Mouse (Mus musculus): ENCODE measurements at regions not wholly inside any gene's neighbourhood (a gene's known extent, or its start where the extent isn't known, plus 50 kb on each side); places are given as distances from the start of the nearest gene placed in this dataset.

GRCm38 (mm10) chr3:37952891-37953290, 228.6 kb upstream of the Gm5148 start:
- Histone ChIP-seq H3K27me3 (no peaks in the 10 kb centered on the region), H3K9me3 (no peaks in the 10 kb centered on the region), H3K36me3 (no peaks in the 10 kb centered on the region), H3K4me1 (no peaks in the 10 kb centered on the region), H3K4me3 (no peak overlapping the region), H3K4me2 (no peak overlapping the region), H3K27ac (no peak overlapping the region), H3K9ac (no peak overlapping the region)
- no peak for ATAC-seq (ENCODE audit: borderline replicate concordance, extremely low read depth, low FRiP score, low TSS enrichment)
- WGBS = 46% methylated on average over 3 of the region's 3 CpGs

GRCm38 (mm10) chr3:37952251-37952650, 228.0 kb upstream of the Gm5148 start:
- no peak overlapping the region for H3K4me3 ChIP-seq
- H3K4me1 ChIP-seq = no peaks in the 10 kb centered on the region
- no peaks in the 10 kb centered on the region for H3K27me3 ChIP-seq
- H3K27ac ChIP-seq = no peak overlapping the region
- H3K36me3 ChIP-seq = no peaks in the 10 kb centered on the region
- ATAC-seq (ENCODE audit: borderline replicate concordance, extremely low read depth, low FRiP score, low TSS enrichment) = no peak
- H3K9me3 ChIP-seq = no peaks in the 10 kb centered on the region
- H3K4me2 ChIP-seq = no peak overlapping the region
- H3K9ac ChIP-seq = no peak overlapping the region

DNA sequence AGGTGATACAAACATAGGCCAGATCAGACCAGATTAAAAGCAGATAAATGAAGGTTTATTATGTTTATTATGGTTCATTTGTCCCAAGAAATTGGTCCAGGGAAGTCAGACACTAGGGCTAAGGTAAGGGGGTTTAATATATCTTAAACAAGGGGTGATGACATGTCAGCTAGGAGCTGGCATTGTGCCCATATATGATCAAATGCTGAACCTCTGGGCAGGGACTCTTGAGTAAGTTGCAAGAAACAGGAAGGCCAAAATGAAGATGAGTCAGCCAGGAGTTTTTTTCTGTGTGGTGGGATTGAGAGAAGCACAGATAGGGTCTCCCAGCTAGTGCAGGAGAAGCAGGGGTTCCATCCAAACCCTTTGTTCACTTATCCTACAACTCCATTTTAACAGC, 219.4 kb upstream of the Gm5148 start:
- H3K27me3 ChIP-seq = no peaks in the 10 kb centered on the region
- H3K4me3 ChIP-seq = no peak overlapping the region
- no peaks in the 10 kb centered on the region for H3K9me3 ChIP-seq
- ATAC-seq (ENCODE audit: borderline replicate concordance, extremely low read depth, low FRiP score, low TSS enrichment) = no peak
- H3K4me1 ChIP-seq = peaks cover 6% of the 10 kb centered on the region
- no peak overlapping the region for H3K9ac ChIP-seq
- H3K36me3 ChIP-seq = no peaks in the 10 kb centered on the region
- no peak overlapping the region for H3K27ac ChIP-seq
- no peak overlapping the region for H3K4me2 ChIP-seq

- 66% methylated on average over 3 of the region's 3 CpGs for WGBS
- H3K36me3 ChIP-seq = no peaks in the 10 kb centered on the region
These were observed 215.7 kb upstream of the Gm5148 start for GRCm38 (mm10) chr3:37940016-37940415.

GRCm38 (mm10) chr3:37938870-37939269, 214.6 kb upstream of the Gm5148 start:
- H3K27ac ChIP-seq = peak overlapping the region; percentile 88
- WGBS = 90% methylated on average over 11 of the region's 11 CpGs
- no peak for ATAC-seq (ENCODE audit: borderline replicate concordance, extremely low read depth, low FRiP score, low TSS enrichment)
- H3K4me3 ChIP-seq = no peak overlapping the region
- no peak overlapping the region for H3K4me2 ChIP-seq
- no peak overlapping the region for H3K9ac ChIP-seq
- H3K36me3 ChIP-seq = no peaks in the 10 kb centered on the region
- no peaks in the 10 kb centered on the region for H3K9me3 ChIP-seq
- no peaks in the 10 kb centered on the region for H3K27me3 ChIP-seq
- peaks cover 46% of the 10 kb centered on the region for H3K4me1 ChIP-seq

More at GRCm38 (mm10) chr3:37940016-37940415, 215.7 kb upstream of the Gm5148 start:
- Histone ChIP-seq H3K4me1 (peaks cover 39% of the 10 kb centered on the region), H3K9me3 (no peaks in the 10 kb centered on the region), H3K27ac (no peak overlapping the region), H3K4me3 (no peak overlapping the region), H3K27me3 (no peaks in the 10 kb centered on the region), H3K4me2 (no peak overlapping the region), H3K9ac (no peak overlapping the region)
- ATAC-seq (ENCODE audit: borderline replicate concordance, extremely low read depth, low FRiP score, low TSS enrichment) = no peak

GRCm38 (mm10) chr3:37938284-37938596, 213.9 kb upstream of the Gm5148 start:
- Histone ChIP-seq H3K27ac (peak overlapping the region; percentile 88), H3K9ac (no peak overlapping the region), H3K4me3 (no peak overlapping the region), H3K4me2 (no peak overlapping the region), H3K36me3 (no peaks in the 10 kb centered on the region), H3K27me3 (no peaks in the 10 kb centered on the region), H3K9me3 (no peaks in the 10 kb centered on the region), H3K4me1 (peaks cover 46% of the 10 kb centered on the region)
- peak; percentile 64; the same call in 1 of the 2 replicates for ATAC-seq (ENCODE audit: borderline replicate concordance, extremely low read depth, low FRiP score, low TSS enrichment)
- under 1% methylated on average over 3 of the region's 3 CpGs for WGBS

GRCm38 (mm10) chr3:37937381-37938283, 213.3 kb upstream of the Gm5148 start:
- no peak overlapping the region for H3K4me2 ChIP-seq
- no peak for ATAC-seq (ENCODE audit: borderline replicate concordance, extremely low read depth, low FRiP score, low TSS enrichment)
- H3K4me1 ChIP-seq = peaks cover 46% of the 10 kb centered on the region
- 46% methylated on average over 11 of the region's 11 CpGs for WGBS
- H3K4me3 ChIP-seq = no peak overlapping the region
- H3K27ac ChIP-seq = peak overlapping the region; percentile 88
- H3K9ac ChIP-seq = no peak overlapping the region
- no peaks in the 10 kb centered on the region for H3K9me3 ChIP-seq
- no peaks in the 10 kb centered on the region for H3K27me3 ChIP-seq
- H3K36me3 ChIP-seq = no peaks in the 10 kb centered on the region

- no peak overlapping the region for H3K4me3 ChIP-seq
- no peaks in the 10 kb centered on the region for H3K27me3 ChIP-seq
- H3K9me3 ChIP-seq = no peaks in the 10 kb centered on the region
- no peak overlapping the region for H3K4me2 ChIP-seq
- H3K36me3 ChIP-seq = no peaks in the 10 kb centered on the region
- peak overlapping the region; percentile 88; the same call in 1 of the 2 replicates for H3K27ac ChIP-seq
- no peak overlapping the region for H3K9ac ChIP-seq
- peaks cover 46% of the 10 kb centered on the region for H3K4me1 ChIP-seq
- 51% methylated on average over 12 of the region's 12 CpGs for WGBS
- no peak for ATAC-seq (ENCODE audit: borderline replicate concordance, extremely low read depth, low FRiP score, low TSS enrichment)
These were observed 212.1 kb upstream of the Gm5148 start for GRCm38 (mm10) chr3:37936251-37936931.

DNA sequence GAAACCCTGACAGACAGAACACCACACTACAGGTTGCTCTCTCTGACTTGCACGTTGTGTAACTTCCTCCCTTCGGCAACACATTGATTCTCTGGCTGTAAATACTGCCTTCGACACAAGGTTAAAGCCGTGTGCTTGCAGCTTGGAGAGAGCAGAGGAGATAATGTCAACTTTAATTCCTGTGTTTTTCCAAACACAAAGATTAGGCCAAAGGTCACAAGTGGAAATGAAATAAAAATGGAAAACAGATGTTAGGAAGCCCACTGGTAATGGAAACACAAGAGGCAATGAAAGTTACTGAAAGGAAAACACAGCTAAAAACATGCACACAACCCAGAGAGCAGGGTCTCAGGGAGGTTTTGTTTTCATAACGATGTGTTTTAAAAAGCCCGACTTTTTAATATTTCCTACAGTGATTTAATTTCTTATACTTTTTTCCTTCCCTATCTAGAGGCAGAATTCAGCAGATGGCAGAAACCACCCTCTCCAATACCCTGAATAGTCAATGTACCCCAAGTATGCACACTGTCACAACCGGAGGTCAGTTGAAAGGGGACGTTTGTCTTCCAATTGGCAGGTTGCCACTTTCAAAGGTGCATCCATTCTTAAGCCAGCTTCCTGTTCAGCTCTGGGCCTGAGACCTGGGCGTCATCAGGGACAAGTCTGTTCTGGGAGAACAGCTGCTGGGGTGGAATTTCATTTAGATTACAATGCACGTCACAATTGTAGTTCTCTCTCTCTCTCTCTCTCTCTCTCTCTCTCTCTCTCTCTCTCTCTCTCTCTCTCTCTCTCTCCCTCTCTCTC, 210.8 kb upstream of the Gm5148 start:
- H3K4me1 ChIP-seq = peaks cover 46% of the 10 kb centered on the region

GRCm38 (mm10) chr3:37934236-37934635, 209.9 kb upstream of the Gm5148 start:
- WGBS = 76% methylated on average over 2 of the region's 2 CpGs
- ATAC-seq (ENCODE audit: borderline replicate concordance, extremely low read depth, low FRiP score, low TSS enrichment) = no peak

More for the DNA sequence above, 210.8 kb upstream of the Gm5148 start:
- WGBS = 15% methylated on average over 10 of the region's 10 CpGs
- Histone ChIP-seq H3K27ac (peak overlapping the region; percentile 68), H3K4me2 (no peak overlapping the region), H3K9me3 (no peaks in the 10 kb centered on the region), H3K4me3 (no peak overlapping the region), H3K9ac (no peak overlapping the region), H3K27me3 (no peaks in the 10 kb centered on the region), H3K36me3 (no peaks in the 10 kb centered on the region)
- peak; percentile 29; the same call in 1 of the 2 replicates for ATAC-seq (ENCODE audit: borderline replicate concordance, extremely low read depth, low FRiP score, low TSS enrichment)

GRCm38 (mm10) chr3:37928731-37929130, 204.4 kb upstream of the Gm5148 start:
- no peak overlapping the region for H3K27ac ChIP-seq
- H3K4me2 ChIP-seq = no peak overlapping the region
- no peak overlapping the region for H3K4me3 ChIP-seq
- no peaks in the 10 kb centered on the region for H3K27me3 ChIP-seq
- H3K9me3 ChIP-seq = no peaks in the 10 kb centered on the region
- WGBS = 74% methylated on average over 6 of the region's 6 CpGs
- no peak for ATAC-seq (ENCODE audit: borderline replicate concordance, extremely low read depth, low FRiP score, low TSS enrichment)
- H3K4me1 ChIP-seq = no peaks in the 10 kb centered on the region
- H3K36me3 ChIP-seq = no peaks in the 10 kb centered on the region
- no peak overlapping the region for H3K9ac ChIP-seq

More at GRCm38 (mm10) chr3:37934236-37934635, 209.9 kb upstream of the Gm5148 start:
- Histone ChIP-seq H3K9me3 (no peaks in the 10 kb centered on the region), H3K27me3 (no peaks in the 10 kb centered on the region), H3K4me2 (no peak overlapping the region), H3K9ac (no peak overlapping the region), H3K27ac (no peak overlapping the region), H3K4me3 (no peak overlapping the region), H3K4me1 (peaks cover 46% of the 10 kb centered on the region), H3K36me3 (no peaks in the 10 kb centered on the region)

All from lung, embryonic 15.5 days (tissue).